In the genomic region with DNA sequence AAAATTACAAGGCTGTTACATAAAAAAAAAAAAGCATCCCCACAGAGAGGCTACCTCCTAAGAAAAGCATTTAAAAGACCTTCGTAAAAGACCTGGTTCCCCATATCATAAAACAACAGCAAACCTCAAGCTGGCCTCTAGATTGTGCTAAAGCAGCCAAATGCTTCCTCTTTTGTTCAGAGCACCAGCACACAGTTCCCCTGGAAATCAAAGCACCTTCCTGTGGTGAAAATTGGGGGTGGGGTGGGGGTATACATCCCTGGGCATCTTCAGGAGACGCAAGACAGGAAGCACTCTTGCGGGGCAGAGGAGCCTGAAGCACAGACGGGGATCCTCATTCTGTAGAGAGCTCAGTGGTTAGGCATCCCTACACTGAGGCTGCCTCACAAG, we compare ENCODE assay signal across 13 mouse cellular contexts. TPM values are rescaled to one million over a fixed set of nuclear protein-coding genes. Genes with fewer than 3 reads are reported as not detected.
DNase-seq lines count a peak whose midpoint lies in the region; ATAC-seq lines count a peak whose summit lies in the region.
"Had no signal": no experiment of that assay in that cellular context is flagged by ENCODE, and none has a peak within 500 bp of the region (broad histone marks: within the 10 kb centered on the region; RNA-seq: fewer than 3 reads in every experiment).

No protein-coding gene starts in this region.

- ATAC-seq in midbrain, embryonic 14.5 days (ENCODE audit: low FRiP score, low TSS enrichment) = no peak; the same call in 1 of the 2 replicates
- ATAC-seq in forebrain, embryonic 12.5 days (ENCODE audit: low FRiP score) = no peak
- no peak; the same call in 1 of the 2 replicates for ATAC-seq in hindbrain, embryonic 13.5 days (ENCODE audit: low FRiP score)
- peak; percentile 18; the same call in 1 of the 2 replicates for ATAC-seq in neural tube, embryonic 15.5 days (ENCODE audit: low FRiP score)

- H3K27ac ChIP-seq in midbrain, embryonic 14.5 days (replicated peaks; ENCODE audit: low read depth, low read length) = no peak overlapping the region
- H3K27ac ChIP-seq in midbrain, embryonic 10.5 days (replicated peaks) = no peak overlapping the region
- peak overlapping the region; percentile 36; the same call in 1 of the 2 replicates for H3K27ac ChIP-seq in forebrain, embryonic 12.5 days
- H3K27ac ChIP-seq in hindbrain, embryonic 13.5 days = no peak overlapping the region
- H3K27ac ChIP-seq in neural tube, embryonic 15.5 days (replicated peaks) = no peak overlapping the region
- H3K27ac ChIP-seq: liver, embryonic 14.5 days had no signal

- peak; percentile 26 for DNase-seq in midbrain, embryonic 14.5 days
- no peak for DNase-seq in midbrain, embryonic 10.5 days (ENCODE audit: low spot score)
- no peak for DNase-seq in right cerebral cortex, adult 18-20 months
- no peak for DNase-seq in gastrocnemius, postnatal 10 days
- DNase-seq: cerebellum, adult 9-10 months; kidney, adult 11 months; kidney, postnatal 36 days; lung, postnatal 36 days had no signal

- no peak overlapping the region for H3K4me3 ChIP-seq in midbrain, embryonic 14.5 days (replicated peaks; ENCODE audit: low read depth, low read length)
- H3K4me3 ChIP-seq in midbrain, embryonic 10.5 days = no peak overlapping the region
- no peak overlapping the region for H3K4me3 ChIP-seq in forebrain, embryonic 12.5 days (replicated peaks)
- H3K4me3 ChIP-seq in hindbrain, embryonic 13.5 days = no peak overlapping the region
- no peak overlapping the region for H3K4me3 ChIP-seq in neural tube, embryonic 15.5 days (replicated peaks)

- H3K4me1 ChIP-seq in midbrain, embryonic 14.5 days (ENCODE audit: control insufficient read depth, insufficient read depth, low read length) = peaks cover 7% of the 10 kb centered on the region; the same call in 1 of the 2 replicates
- peaks cover 8% of the 10 kb centered on the region for H3K4me1 ChIP-seq in midbrain, embryonic 10.5 days
- H3K4me1 ChIP-seq in forebrain, embryonic 12.5 days = peaks cover 13% of the 10 kb centered on the region
- H3K4me1 ChIP-seq in hindbrain, embryonic 13.5 days (replicated peaks) = peaks cover 13% of the 10 kb centered on the region
- H3K4me1 ChIP-seq in neural tube, embryonic 15.5 days = peaks cover 14% of the 10 kb centered on the region

- no peak overlapping the region for H3K4me2 ChIP-seq in midbrain, embryonic 14.5 days (ENCODE audit: low read length)
- peak overlapping the region; percentile 13; the same call in 1 of the 2 replicates for H3K4me2 ChIP-seq in forebrain, embryonic 12.5 days
- peak overlapping the region; percentile 32; the same call in 1 of the 2 replicates for H3K4me2 ChIP-seq in hindbrain, embryonic 13.5 days
- H3K4me2 ChIP-seq in neural tube, embryonic 15.5 days = peak overlapping the region; percentile 25; the same call in 1 of the 2 replicates

- H3K9ac ChIP-seq in midbrain, embryonic 14.5 days (replicated peaks; ENCODE audit: low read length) = no peak overlapping the region
- no peak overlapping the region for H3K9ac ChIP-seq in forebrain, embryonic 12.5 days
- H3K9ac ChIP-seq in hindbrain, embryonic 13.5 days = peak overlapping the region; percentile 39; the same call in 1 of the 2 replicates
- no peak overlapping the region for H3K9ac ChIP-seq in neural tube, embryonic 15.5 days (replicated peaks)
- H3K9ac ChIP-seq: liver, embryonic 14.5 days had no signal

- H3K27me3 ChIP-seq in midbrain, embryonic 14.5 days (ENCODE audit: control insufficient read depth, insufficient read depth, low read length) = no peaks in the 10 kb centered on the region
- no peaks in the 10 kb centered on the region for H3K27me3 ChIP-seq in midbrain, embryonic 10.5 days (ENCODE audit: low read depth, poor library complexity, severe bottlenecking)
- no peaks in the 10 kb centered on the region for H3K27me3 ChIP-seq in forebrain, embryonic 12.5 days
- no peaks in the 10 kb centered on the region for H3K27me3 ChIP-seq in hindbrain, embryonic 13.5 days
- no peaks in the 10 kb centered on the region for H3K27me3 ChIP-seq in neural tube, embryonic 15.5 days (replicated peaks)

- 28% methylated on average over 4 of the region's 4 CpGs for WGBS in midbrain, embryonic 14.5 days
- WGBS in midbrain, embryonic 10.5 days = 59% methylated on average over 4 of the region's 4 CpGs
- WGBS in forebrain, embryonic 12.5 days = 27% methylated on average over 4 of the region's 4 CpGs
- 26% methylated on average over 4 of the region's 4 CpGs for WGBS in hindbrain, embryonic 13.5 days
- 15% methylated on average over 4 of the region's 4 CpGs for WGBS in neural tube, embryonic 15.5 days

- H3K9me3 ChIP-seq in midbrain, embryonic 14.5 days (ENCODE audit: control insufficient read depth, low read length) = no peaks in the 10 kb centered on the region
- no peaks in the 10 kb centered on the region for H3K9me3 ChIP-seq in midbrain, embryonic 10.5 days (replicated peaks)
- no peaks in the 10 kb centered on the region for H3K9me3 ChIP-seq in forebrain, embryonic 12.5 days
- no peaks in the 10 kb centered on the region for H3K9me3 ChIP-seq in hindbrain, embryonic 13.5 days
- no peaks in the 10 kb centered on the region for H3K9me3 ChIP-seq in neural tube, embryonic 15.5 days (replicated peaks)

- H3K36me3 ChIP-seq in midbrain, embryonic 14.5 days (ENCODE audit: control insufficient read depth, insufficient read depth, low read length) = no peaks in the 10 kb centered on the region
- no peaks in the 10 kb centered on the region for H3K36me3 ChIP-seq in midbrain, embryonic 10.5 days
- no peaks in the 10 kb centered on the region for H3K36me3 ChIP-seq in forebrain, embryonic 12.5 days (replicated peaks)
- no peaks in the 10 kb centered on the region for H3K36me3 ChIP-seq in hindbrain, embryonic 13.5 days
- H3K36me3 ChIP-seq in neural tube, embryonic 15.5 days = no peaks in the 10 kb centered on the region

RNA-seq across cellular contexts. Expression of gene Ckmt2, which starts 38.5 kb away (rescaled TPM):
- polyA plus RNA-seq in midbrain, embryonic 14.5 days (2014; fragmentation: Nextera tagmentation; extraction: Ambion mirVana) = not detected in 2 replicates
- polyA plus RNA-seq in midbrain, embryonic 10.5 days (2016; fragmentation: Nextera tagmentation; extraction: Ambion mirVana) = not detected in 2 replicates
- not detected in 2 replicates for polyA plus RNA-seq in forebrain, embryonic 12.5 days (2016; fragmentation: Nextera tagmentation; extraction: Ambion mirVana)
- 0.10 and 0.13 TPM in 2 replicates for polyA plus RNA-seq in hindbrain, embryonic 13.5 days (2015; fragmentation: Nextera tagmentation; extraction: Ambion mirVana)
- 0.28 and 0.70 TPM in 2 replicates for polyA plus RNA-seq in neural tube, embryonic 15.5 days (2015; fragmentation: Nextera tagmentation; extraction: Ambion mirVana)
- total RNA-seq in gastrocnemius, postnatal 10 days (2021) = 100 to 1,000 TPM; 318 to 430 TPM
- polyA plus RNA-seq: liver, embryonic 14.5 days; urinary bladder, adult 2 months had no signal
